Mouse (Mus musculus) intestine, embryonic 16.5 days (tissue): ENCODE data around the gene Nlrc5. TPM values are rescaled to one million over a fixed set of nuclear protein-coding genes. Genes with fewer than 3 reads are reported as not detected.
"Not testable (repeated sequence)": the region's sequence is repeated elsewhere in the genome, so short reads cannot be mapped to it uniquely, and the experiment has no call there.

Source experiments
- ATAC-seq: fragments of 200-750 bp; cut with Nextera tagmentation; 2 replicates; pipeline ENCODE4 v1.8.0; 2017; ENCODE audit warnings: moderate TSS enrichment, moderate library complexity
- H3K27ac ChIP-seq: fragments of 300-500 bp; sonication (generic); 2 replicates; pipeline ENCODE4 v1.5.1; 2014; ENCODE audit warnings: mild to moderate bottlenecking, low read length
- H3K27me3 ChIP-seq: fragments of 300-500 bp; sonication (generic); replicated peaks from 2 replicates; pipeline ENCODE4 v1.6.1; 2014; ENCODE audit warnings: low read length, control low read depth, mixed read lengths; ENCODE audit not compliant: control insufficient read depth, insufficient read depth
- H3K36me3 ChIP-seq: fragments of 300-500 bp; sonication (generic); 2 replicates; pipeline ENCODE4 v1.6.1; 2014; ENCODE audit warnings: low read length, control low read depth; ENCODE audit not compliant: control insufficient read depth, insufficient read depth
- H3K4me1 ChIP-seq: fragments of 300-500 bp; sonication (generic); 2 replicates; pipeline ENCODE4 v1.6.1; 2014; ENCODE audit warnings: low read length, control low read depth, mixed read lengths; ENCODE audit not compliant: control insufficient read depth, insufficient read depth
- H3K4me2 ChIP-seq: fragments of 300-500 bp; sonication (generic); 2 replicates; pipeline ENCODE4 v1.6.1; 2014; ENCODE audit warnings: low read depth, low read length, control low read depth
- H3K4me3 ChIP-seq: fragments of 300-500 bp; sonication (generic); 2 replicates; pipeline ENCODE4 v1.5.1; 2014; ENCODE audit warnings: mild to moderate bottlenecking, low read length
- H3K9ac ChIP-seq: fragments of 300-500 bp; sonication (generic); 2 replicates; pipeline ENCODE4 v1.6.1; 2014; ENCODE audit warnings: low read depth, low read length
- H3K9me3 ChIP-seq: fragments of 300-500 bp; sonication (generic); 2 replicates; pipeline ENCODE4 v1.6.1; 2016; ENCODE audit warnings: low read length, control low read depth; ENCODE audit not compliant: control insufficient read depth
- WGBS: fragments of 180-500 bp; shearing (Covaris S2); extraction: QIAGEN DNeasy Blood & Tissue Kit; methylation state at CpG from one replicate; pipeline ENCODE4 v1.1.7; 2014; 5-methylcytosine and 5-hydroxymethylcytosine counted together
- polyA plus RNA-seq: library from polyadenylated mRNA; unstranded; fragments of >200 nt; fragmentation: Nextera tagmentation; extraction: Ambion mirVana; gene quantifications from 2 replicates; pipeline ENCODE4 v1.2.1, GENCODE M21; 2015

The Nlrc5 gene
- polyA plus RNA-seq, 1 experiment from 2014 or later = 0.43 TPM

DNA sequence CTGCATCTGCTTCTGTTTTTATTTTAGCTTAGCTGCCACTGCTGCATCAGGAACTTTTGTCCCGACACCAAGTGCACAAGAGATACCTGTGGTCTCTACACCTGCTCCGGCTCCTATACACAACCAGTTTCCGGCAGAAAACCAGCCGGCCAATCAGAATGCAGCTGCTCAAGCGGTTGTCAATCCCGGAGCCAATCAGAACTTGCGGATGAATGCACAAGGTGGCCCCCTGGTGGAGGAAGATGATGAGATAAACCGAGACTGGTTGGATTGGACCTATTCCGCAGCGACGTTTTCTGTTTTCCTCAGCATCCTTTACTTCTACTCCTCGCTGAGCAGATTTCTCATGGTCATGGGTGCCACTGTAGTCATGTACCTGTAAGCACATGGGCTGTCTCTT is 42.0 kb upstream of the Nlrc5 start:
- Histone ChIP-seq H3K27me3 (no peaks in the 10 kb centered on the region), H3K9ac (no peak overlapping the region), H3K4me1 (peaks cover 3% of the 10 kb centered on the region; the same call in 1 of the 2 replicates), H3K36me3 (peaks cover 48% of the 10 kb centered on the region), H3K4me2 (no peak overlapping the region), H3K9me3 (no peaks in the 10 kb centered on the region), H3K4me3 (no peak overlapping the region), H3K27ac (no peak overlapping the region)
- 84% methylated on average over 12 of the region's 12 CpGs for WGBS
- no peak for ATAC-seq

DNA sequence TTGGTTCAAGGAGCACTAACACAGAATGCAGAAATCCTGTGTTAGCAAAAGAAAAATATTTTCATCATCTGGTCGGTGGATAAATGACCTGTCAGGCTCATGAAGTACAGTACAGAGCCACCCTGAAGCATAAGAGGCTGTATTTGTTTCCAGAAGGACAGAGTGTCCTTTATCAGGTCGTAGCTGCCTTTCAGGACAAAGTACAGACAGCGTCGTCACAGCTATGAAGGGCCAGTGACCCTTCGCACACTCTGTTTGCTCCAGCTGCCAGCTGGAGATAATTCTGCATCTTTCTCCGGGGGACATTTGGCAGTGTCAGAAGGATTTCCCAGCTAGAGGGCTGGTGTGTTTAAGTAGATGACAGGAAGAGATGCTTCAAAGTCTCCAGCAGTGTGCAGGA is 41.5 kb upstream of the Nlrc5 start:
- 48% methylated on average over 6 of the region's 6 CpGs for WGBS
- Histone ChIP-seq H3K4me2 (no peak overlapping the region), H3K4me3 (no peak overlapping the region), H3K36me3 (peaks cover 49% of the 10 kb centered on the region), H3K27me3 (no peaks in the 10 kb centered on the region), H3K9me3 (no peaks in the 10 kb centered on the region), H3K9ac (no peak overlapping the region), H3K4me1 (peaks cover 3% of the 10 kb centered on the region; the same call in 1 of the 2 replicates), H3K27ac (no peak overlapping the region)
- ATAC-seq = no peak

DNA sequence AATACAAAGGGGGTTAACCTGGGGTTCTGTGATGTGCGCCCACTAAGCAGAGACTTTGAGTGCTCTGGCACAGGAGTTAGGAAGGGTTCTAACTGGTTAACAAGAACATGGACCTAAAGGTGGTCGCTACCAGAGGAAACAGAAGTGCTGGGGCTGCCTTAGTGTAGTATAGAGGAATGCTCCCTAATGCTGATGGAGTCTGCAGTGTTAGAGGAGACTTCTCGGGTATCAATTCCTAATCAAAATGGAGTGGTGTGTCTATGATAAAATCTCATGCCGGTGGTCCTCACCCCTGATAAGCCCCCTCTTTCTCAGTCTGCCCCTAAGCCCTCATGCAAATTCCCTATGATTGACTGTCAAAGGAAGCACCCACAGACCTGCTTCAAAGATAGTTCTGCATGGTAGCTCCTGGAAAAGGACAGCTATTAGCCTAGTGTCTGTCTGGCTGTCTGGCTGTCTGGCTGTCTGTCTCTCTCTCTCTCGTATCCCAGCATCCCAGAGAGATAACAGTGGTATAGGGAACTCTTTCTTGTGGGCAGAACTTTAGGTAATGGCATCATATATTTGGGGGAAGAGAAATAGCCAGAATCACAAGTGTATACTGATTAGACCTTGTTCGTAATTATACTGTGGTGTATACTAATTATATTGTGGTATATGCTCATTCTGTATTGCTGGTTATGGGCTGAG is 38.2 kb upstream of the Nlrc5 start:
- no peak for ATAC-seq
- Histone ChIP-seq H3K27ac (no peak overlapping the region), H3K4me2 (no peak overlapping the region), H3K4me3 (no peak overlapping the region), H3K36me3 (peaks cover 34% of the 10 kb centered on the region), H3K27me3 (no peaks in the 10 kb centered on the region), H3K4me1 (no peaks in the 10 kb centered on the region), H3K9ac (no peak overlapping the region), H3K9me3 (no peaks in the 10 kb centered on the region)
- 86% methylated on average over 6 of the region's 6 CpGs for WGBS

DNA sequence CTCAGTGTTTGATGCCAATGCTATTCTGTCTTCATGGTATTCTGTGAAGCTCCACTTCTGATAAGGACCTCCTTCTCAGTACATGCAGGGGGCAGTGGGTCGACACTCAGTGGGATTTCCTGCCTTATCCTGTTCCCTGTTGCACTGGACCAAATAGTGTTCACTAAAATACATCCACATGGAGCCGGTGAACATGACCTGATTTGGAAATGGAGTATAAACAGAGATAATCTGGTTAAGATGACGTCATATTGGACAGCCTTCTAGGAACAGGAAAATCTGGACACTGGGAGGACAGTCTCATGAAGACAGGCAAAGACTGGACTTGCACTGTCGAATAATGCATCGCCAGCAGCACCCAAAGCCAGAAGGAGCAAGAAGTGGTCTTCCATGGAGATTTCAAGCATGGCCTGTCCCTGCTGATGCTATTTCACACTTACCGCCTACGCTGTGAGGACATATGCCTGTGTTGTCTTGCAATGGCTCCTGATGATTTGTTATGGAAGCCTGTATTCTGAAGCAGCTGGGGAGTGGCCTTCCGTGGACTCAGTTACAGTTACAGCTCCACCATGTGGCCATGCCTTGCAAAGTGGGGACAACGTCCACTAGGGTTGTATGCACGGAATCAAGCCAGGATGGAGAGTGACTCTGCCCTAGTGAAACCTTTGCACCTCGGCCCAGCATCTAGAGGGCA is 37.0 kb upstream of the Nlrc5 start:
- WGBS = 65% methylated on average over 11 of the region's 11 CpGs
- no peaks in the 10 kb centered on the region for H3K9me3 ChIP-seq
- peaks cover 22% of the 10 kb centered on the region for H3K36me3 ChIP-seq

DNA sequence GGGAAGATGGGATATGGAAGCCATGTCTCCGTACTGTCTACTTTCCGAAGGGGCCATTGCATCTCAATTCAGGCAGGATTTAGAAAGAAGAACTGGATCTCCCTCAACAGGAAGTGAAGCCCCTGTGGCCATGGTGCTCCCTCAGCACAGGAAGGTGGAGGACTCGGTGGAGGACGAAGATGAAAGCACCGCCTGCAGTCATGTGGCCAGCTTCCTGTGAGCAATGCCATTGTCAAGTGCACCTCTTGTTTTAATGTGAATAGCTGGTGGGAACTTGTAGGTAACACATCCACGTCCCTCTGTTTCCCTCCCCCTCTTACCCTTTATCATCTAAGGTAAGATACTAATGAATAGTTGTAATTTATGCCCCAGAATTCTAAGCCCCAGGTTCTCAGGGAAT is 35.6 kb upstream of the Nlrc5 start:
- 85% methylated on average over 6 of the region's 6 CpGs for WGBS
- peaks cover 13% of the 10 kb centered on the region for H3K36me3 ChIP-seq
- no peak overlapping the region for H3K4me3 ChIP-seq
- H3K9ac ChIP-seq = no peak overlapping the region
- no peak for ATAC-seq
- H3K4me1 ChIP-seq = no peaks in the 10 kb centered on the region
- no peaks in the 10 kb centered on the region for H3K9me3 ChIP-seq
- no peaks in the 10 kb centered on the region for H3K27me3 ChIP-seq
- H3K4me2 ChIP-seq = no peak overlapping the region
- H3K27ac ChIP-seq = no peak overlapping the region

More for the DNA sequence above, 37.0 kb upstream of the Nlrc5 start:
- Histone ChIP-seq H3K9ac (no peak overlapping the region), H3K4me2 (no peak overlapping the region), H3K27ac (no peak overlapping the region), H3K4me1 (no peaks in the 10 kb centered on the region), H3K4me3 (no peak overlapping the region), H3K27me3 (no peaks in the 10 kb centered on the region)
- peak; percentile 80 for ATAC-seq

DNA sequence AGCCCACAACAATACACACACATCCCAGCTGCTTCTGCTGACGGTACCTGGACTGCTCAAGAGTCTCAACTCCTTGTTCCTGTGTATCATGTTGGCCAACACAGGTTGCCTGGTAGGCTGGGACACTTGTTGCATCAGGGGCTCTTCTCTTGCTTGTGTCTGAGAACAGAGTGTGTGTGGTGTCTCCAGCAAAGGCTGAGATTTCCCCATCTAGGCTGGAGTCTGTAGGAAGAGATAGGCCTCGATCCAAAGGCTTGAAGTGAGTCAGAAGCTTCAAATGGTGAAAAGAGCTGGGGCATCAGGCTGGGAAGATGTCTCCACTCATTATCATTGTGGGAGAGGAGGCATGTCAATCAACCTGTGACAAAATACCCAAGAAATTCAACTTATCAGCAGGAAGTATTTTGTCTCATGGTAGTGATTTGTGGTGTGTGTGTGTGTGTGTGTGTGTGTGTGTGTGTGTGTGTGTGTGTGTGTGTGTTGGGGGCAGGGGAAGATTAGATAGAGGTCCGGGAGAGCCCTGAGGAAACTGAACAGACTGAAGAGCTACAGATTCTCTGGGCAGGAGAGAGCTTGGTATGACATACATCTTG is 34.7 kb upstream of the Nlrc5 start:
- no peak overlapping the region for H3K27ac ChIP-seq
- H3K9ac ChIP-seq = no peak overlapping the region
- WGBS = 79% methylated on average over 3 of the region's 3 CpGs
- no peaks in the 10 kb centered on the region for H3K9me3 ChIP-seq
- H3K36me3 ChIP-seq = peaks cover 7% of the 10 kb centered on the region
- H3K27me3 ChIP-seq = no peaks in the 10 kb centered on the region
- no peak overlapping the region for H3K4me3 ChIP-seq
- no peaks in the 10 kb centered on the region for H3K4me1 ChIP-seq
- H3K4me2 ChIP-seq = no peak overlapping the region
- no peak for ATAC-seq

DNA sequence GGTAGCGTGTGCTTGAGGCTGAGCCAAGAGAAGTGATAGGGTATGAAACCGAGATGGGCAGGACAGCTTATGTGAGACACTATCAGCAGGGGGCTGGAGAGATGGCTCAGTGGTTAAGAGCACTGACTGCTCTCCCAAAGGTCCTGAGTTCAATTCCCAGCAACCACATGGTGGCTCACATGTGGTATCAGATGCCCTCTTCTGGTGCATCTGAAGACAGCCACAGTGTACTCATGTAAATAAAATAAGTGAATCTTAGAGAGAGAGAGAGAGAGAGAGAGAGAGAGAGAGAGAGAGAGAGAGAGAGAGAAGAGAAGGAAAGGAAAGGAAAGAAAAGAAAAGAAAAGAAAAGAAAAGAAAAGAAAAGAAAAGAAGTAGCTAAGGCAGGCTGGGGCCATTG is 34.2 kb upstream of the Nlrc5 start:
- not testable (repeated sequence) for H3K9ac ChIP-seq, H3K9me3 ChIP-seq, H3K4me3 ChIP-seq, H3K4me2 ChIP-seq, H3K27me3 ChIP-seq, H3K27ac ChIP-seq, H3K36me3 ChIP-seq, H3K4me1 ChIP-seq, ATAC-seq
- 90% methylated on average over 2 of the region's 2 CpGs for WGBS

DNA sequence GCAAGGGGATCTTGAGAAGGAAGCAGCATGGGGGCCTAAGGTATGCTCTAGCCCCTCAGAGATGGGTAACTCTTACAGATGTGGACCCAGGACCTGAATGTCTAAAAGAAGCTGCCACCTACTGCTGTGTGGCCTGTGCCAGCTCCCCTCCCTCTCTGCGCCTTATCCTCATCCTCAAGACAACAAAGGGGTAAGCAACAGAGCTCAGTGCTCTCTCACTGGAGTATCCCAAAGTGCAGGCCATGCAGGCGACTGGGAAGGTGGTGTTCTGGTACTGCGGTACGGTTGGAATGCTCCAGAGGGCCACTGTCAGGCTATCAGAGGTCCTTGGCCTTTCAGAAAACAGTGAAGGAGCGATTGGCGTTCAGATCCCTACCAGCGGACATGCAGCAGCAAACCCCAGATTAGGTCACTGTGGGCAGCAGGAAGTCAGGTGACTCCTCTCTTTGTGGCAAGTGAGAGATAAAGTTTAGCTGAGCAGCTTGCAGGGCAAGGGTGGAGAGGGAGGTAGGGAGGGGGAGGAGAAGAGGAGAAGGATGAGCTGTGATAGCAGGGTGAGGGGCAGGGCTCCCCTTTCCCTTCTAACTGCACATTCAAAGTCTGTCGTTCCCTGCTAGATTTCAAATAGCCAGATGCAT is 25.6 kb upstream of the Nlrc5 start:
- no peak overlapping the region for H3K27ac ChIP-seq
- H3K36me3 ChIP-seq = no peaks in the 10 kb centered on the region
- no peaks in the 10 kb centered on the region for H3K4me1 ChIP-seq
- no peak overlapping the region for H3K4me2 ChIP-seq
- 50% methylated on average over 8 of the region's 8 CpGs for WGBS
- H3K9ac ChIP-seq = no peak overlapping the region
- no peak overlapping the region for H3K4me3 ChIP-seq
- H3K27me3 ChIP-seq = no peaks in the 10 kb centered on the region
- no peaks in the 10 kb centered on the region for H3K9me3 ChIP-seq
- ATAC-seq = no peak

DNA sequence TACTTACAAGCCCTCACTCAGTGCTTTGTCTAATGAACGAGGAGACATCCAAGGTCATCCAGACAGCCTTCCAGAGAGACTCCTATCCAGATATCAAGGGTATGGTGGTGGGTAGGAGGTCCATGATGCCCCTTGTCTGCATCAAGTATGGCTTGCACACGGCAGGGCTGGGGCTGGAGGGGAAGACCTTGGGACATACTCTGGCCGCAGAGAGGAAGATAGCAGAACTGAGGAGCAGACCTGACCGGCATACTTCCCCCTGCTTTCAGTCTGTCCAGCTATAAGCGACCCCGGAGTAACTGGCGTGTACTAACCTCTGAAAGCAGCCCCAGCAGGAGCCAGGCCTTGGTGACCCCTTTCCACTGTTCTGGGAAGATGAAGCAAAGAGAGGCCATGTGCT is 24.6 kb upstream of the Nlrc5 start:
- no peaks in the 10 kb centered on the region for H3K27me3 ChIP-seq
- H3K4me2 ChIP-seq = no peak overlapping the region
- no peak overlapping the region for H3K9ac ChIP-seq
- no peaks in the 10 kb centered on the region for H3K4me1 ChIP-seq
- no peak for ATAC-seq
- H3K36me3 ChIP-seq = no peaks in the 10 kb centered on the region
- no peak overlapping the region for H3K27ac ChIP-seq
- H3K9me3 ChIP-seq = no peaks in the 10 kb centered on the region
- 86% methylated on average over 7 of the region's 7 CpGs for WGBS
- no peak overlapping the region for H3K4me3 ChIP-seq
